Mouse (Mus musculus): Measurements from ENCODE around the gene Dcun1d3. TPM values are rescaled to one million over a fixed set of nuclear protein-coding genes. Genes with fewer than 3 reads are reported as not detected.
A peak's percentile ranks its signal among the peaks of the same experiment; 100 is the strongest.

Gene Dcun1d3
- polyA plus RNA-seq, 1 experiment from 2014 or later = 12.2 TPM

DNA sequence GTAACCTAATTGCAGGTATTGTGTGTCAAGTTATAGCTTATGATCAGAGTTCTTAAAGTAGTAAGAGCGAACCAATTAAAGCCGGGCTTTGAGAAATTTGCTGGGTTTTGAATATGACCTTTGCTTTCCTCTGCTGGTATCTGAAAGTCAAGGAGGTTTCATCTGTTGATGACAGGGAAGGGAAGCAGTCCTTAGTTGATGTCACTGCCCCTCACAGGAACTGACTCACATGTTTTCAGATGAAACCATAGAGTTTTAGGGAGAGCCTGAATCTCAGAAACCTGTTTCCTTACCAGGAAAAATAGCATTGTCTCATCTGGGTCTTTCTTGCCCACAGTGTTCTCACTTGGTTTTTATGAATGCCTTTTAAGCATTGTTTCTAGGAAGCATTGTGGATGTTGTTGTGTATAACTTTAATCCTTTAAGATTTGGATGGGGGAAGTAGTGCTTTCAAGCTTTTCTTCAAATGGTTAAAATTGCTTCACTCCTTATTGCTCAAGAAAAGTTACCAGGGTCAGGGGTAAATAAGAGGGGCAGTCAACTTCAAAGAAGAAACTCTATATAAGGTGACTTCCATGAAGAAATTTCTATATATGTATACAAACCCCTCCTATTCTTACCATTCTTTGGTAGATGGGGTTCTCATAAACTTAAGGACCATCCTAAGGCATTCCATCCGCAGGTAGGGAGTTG is 10.6 kb upstream of the Dcun1d3 start:
- H3K9ac ChIP-seq (replicated peaks; ENCODE audit: low read length) = no peak overlapping the region
- WGBS = 90% methylated on average over 3 of the region's 3 CpGs
- no peak overlapping the region for H3K4me3 ChIP-seq (replicated peaks; ENCODE audit: low read depth, low read length)
- no peak for DNase-seq
- no peaks in the 10 kb centered on the region for H3K36me3 ChIP-seq (ENCODE audit: control insufficient read depth, insufficient read depth, low read length)
- no peaks in the 10 kb centered on the region for H3K27me3 ChIP-seq (ENCODE audit: control insufficient read depth, insufficient read depth, low read length)
- no peak overlapping the region for H3K27ac ChIP-seq (replicated peaks; ENCODE audit: low read depth, low read length)
- H3K4me2 ChIP-seq (ENCODE audit: low read length) = no peak overlapping the region
- no peaks in the 10 kb centered on the region for H3K4me1 ChIP-seq (ENCODE audit: control insufficient read depth, insufficient read depth, low read length)
- H3K9me3 ChIP-seq (ENCODE audit: control insufficient read depth, low read length) = no peaks in the 10 kb centered on the region
- ATAC-seq (ENCODE audit: low FRiP score, low TSS enrichment) = no peak

DNA sequence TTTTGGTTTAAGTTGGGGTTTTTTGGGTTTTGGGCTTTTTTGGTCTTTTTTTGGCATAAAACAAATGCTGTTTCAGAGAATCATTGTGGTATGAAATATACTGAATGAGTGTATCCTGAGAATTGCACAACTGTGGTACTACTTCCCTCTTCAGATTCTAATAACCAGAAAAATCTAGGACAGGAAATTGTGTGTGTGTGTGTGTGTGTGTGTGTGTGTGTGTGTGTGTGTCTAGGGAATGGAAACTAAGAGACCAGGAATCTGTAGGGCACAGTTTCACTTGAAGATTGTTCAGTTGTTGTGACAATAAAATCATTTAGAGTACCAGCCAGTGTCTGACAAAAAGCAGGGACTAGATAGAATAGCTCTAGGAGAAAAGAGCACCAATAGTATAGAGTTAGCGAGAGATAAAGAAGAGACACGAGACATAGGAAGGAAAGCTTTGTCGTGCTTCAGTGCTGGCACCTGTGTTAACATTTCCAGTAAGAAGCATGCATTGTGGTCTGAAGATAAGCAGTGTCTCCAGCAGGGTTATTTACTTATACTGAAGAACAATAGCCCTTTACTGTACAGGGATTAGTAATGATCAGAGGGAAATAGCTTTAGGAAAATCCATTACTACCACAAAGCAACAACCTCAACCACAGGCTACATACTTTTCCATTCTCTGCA is 3.4 kb upstream of the Dcun1d3 start:
- H3K9me3 ChIP-seq (ENCODE audit: control insufficient read depth, low read length) = no peaks in the 10 kb centered on the region
- no peaks in the 10 kb centered on the region for H3K27me3 ChIP-seq (ENCODE audit: control insufficient read depth, insufficient read depth, low read length)
- 75% methylated on average over 3 of the region's 3 CpGs for WGBS
- no peak overlapping the region for H3K4me3 ChIP-seq (replicated peaks; ENCODE audit: low read depth, low read length)
- no peaks in the 10 kb centered on the region for H3K36me3 ChIP-seq (ENCODE audit: control insufficient read depth, insufficient read depth, low read length)
- peaks cover 7% of the 10 kb centered on the region; the same call in 1 of the 2 replicates for H3K4me1 ChIP-seq (ENCODE audit: control insufficient read depth, insufficient read depth, low read length)
- no peak overlapping the region for H3K4me2 ChIP-seq (ENCODE audit: low read length)
- H3K9ac ChIP-seq (replicated peaks; ENCODE audit: low read length) = no peak overlapping the region
- H3K27ac ChIP-seq (replicated peaks; ENCODE audit: low read depth, low read length) = no peak overlapping the region
- DNase-seq = no peak
- ATAC-seq (ENCODE audit: low FRiP score, low TSS enrichment) = no peak

DNA sequence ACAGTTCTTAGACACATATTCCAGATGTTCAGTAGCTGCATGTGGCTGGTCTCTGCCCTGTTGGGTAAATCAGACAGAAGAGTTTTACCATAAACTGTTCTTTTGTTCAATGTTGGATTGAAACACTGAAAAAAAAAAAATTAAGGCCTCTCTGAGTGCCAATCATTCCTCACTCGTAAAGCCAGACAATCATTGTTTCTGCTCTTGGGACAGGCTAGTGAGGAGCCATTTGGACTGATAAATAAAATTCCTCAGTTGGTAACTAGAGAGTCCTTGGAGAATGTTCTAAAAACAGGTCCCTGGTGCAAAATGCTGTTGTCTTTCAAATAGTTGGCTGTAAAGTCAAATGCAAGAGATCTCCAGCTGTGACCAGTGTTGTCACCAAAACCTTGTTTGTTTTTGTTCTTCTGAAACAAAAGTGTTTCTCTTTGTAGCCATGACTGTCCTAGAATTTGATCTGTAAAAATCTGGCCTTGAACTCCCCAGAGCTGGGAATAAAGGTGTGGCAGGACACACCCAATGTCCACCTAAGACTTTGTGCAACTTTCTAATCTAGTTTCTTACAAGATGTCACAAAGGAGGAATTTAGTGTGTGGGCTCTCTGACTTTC is 2.3 kb upstream of the Dcun1d3 start:
- Histone ChIP-seq H3K27ac (replicated peaks; ENCODE audit: low read depth, low read length) (no peak overlapping the region), H3K9me3 (ENCODE audit: control insufficient read depth, low read length) (no peaks in the 10 kb centered on the region), H3K9ac (replicated peaks; ENCODE audit: low read length) (no peak overlapping the region), H3K4me1 (ENCODE audit: control insufficient read depth, insufficient read depth, low read length) (peaks cover 19% of the 10 kb centered on the region), H3K4me3 (replicated peaks; ENCODE audit: low read depth, low read length) (no peak overlapping the region), H3K27me3 (ENCODE audit: control insufficient read depth, insufficient read depth, low read length) (no peaks in the 10 kb centered on the region), H3K4me2 (ENCODE audit: low read length) (no peak overlapping the region), H3K36me3 (ENCODE audit: control insufficient read depth, insufficient read depth, low read length) (no peaks in the 10 kb centered on the region)
- ATAC-seq (ENCODE audit: low FRiP score, low TSS enrichment) = no peak
- 60% methylated on average over 1 of the region's 1 CpGs for WGBS
- no peak for DNase-seq

DNA sequence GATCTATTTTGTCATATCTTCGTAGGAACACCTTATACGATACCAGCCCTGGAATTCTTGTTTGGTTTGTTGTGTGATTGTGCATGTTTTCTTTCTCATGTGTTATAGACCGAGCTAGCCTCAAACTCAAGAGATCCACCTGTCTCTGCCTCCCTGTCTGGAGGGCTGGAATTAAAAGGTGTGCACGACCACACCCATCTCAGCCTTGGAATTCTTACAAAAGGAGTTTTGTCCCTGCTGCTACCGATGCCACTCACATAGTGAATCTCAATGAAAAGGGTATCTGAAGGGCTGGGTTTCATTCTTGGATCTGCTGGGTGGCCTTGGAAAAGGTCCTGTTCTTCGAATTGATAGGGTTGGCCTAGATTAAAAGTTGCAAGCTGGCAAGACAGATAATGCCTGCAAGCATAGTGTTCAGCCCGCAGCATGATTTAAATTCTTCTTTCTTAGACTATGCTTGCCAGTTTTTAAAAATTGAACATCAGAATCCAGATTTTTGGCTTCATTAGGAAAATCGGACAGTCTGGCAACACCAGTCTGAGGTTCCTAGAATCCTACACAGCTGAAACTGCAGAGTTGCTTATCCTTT is 1.5 kb upstream of the Dcun1d3 start:
- ATAC-seq (ENCODE audit: low FRiP score, low TSS enrichment) = no peak
- H3K4me2 ChIP-seq (ENCODE audit: low read length) = no peak overlapping the region

DNA sequence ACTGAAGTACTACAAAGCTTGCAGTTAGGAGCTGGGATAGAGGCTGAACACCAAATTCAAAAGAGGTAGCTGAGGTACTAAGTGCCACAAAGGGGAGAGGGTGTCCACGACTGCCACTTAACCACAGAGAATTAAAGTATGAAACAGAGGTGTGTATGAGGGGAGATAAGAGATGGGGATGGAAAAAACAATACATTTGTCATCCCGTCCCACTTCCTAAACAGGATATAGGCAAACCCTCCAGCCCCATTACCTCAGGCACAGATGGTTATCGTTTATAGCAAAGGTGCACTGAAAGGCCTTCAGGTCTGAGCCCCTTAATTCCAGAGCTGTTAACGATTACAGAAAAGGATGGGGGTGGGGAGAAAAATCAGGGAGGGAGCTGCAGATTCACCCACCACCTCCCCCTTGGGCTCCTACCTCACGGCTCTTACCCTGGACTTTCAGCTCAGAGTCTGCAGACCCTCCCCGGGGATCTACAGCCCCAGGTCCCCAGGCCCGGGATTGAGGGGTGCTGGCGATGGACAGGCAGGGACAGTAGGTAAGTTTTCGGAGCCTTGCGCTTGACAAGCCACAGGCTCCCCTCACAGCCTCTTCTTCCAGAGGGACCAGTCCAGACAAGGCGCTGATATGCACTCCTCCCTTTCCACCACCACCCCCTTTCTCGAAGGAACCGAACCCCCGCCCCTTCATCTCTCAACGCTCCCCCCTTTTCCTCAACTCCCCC is 1.1 kb downstream of the Dcun1d3 start:
- DNase-seq (peak; percentile 8), ATAC-seq (ENCODE audit: low FRiP score, low TSS enrichment) (peak; percentile 54; the same call in 1 of the 2 replicates)
- peak overlapping the region; percentile 77 for H3K9ac ChIP-seq (replicated peaks; ENCODE audit: low read length)
- H3K4me3 ChIP-seq (replicated peaks; ENCODE audit: low read depth, low read length) = peak overlapping the region; percentile 75
- peak overlapping the region; percentile 57 for H3K4me2 ChIP-seq (ENCODE audit: low read length)
- no peaks in the 10 kb centered on the region for H3K9me3 ChIP-seq (ENCODE audit: control insufficient read depth, low read length)
- peaks cover 28% of the 10 kb centered on the region for H3K4me1 ChIP-seq (ENCODE audit: control insufficient read depth, insufficient read depth, low read length)
- H3K27me3 ChIP-seq (ENCODE audit: control insufficient read depth, insufficient read depth, low read length) = no peaks in the 10 kb centered on the region
- H3K27ac ChIP-seq (replicated peaks; ENCODE audit: low read depth, low read length) = peak overlapping the region; percentile 96
- WGBS = 1% methylated on average over 15 of the region's 15 CpGs
- H3K36me3 ChIP-seq (ENCODE audit: control insufficient read depth, insufficient read depth, low read length) = no peaks in the 10 kb centered on the region

More for the DNA sequence above, 1.5 kb upstream of the Dcun1d3 start:
- peaks cover 23% of the 10 kb centered on the region for H3K4me1 ChIP-seq (ENCODE audit: control insufficient read depth, insufficient read depth, low read length)
- H3K27ac ChIP-seq (replicated peaks; ENCODE audit: low read depth, low read length) = no peak overlapping the region
- no peaks in the 10 kb centered on the region for H3K27me3 ChIP-seq (ENCODE audit: control insufficient read depth, insufficient read depth, low read length)
- no peak for DNase-seq
- no peaks in the 10 kb centered on the region for H3K9me3 ChIP-seq (ENCODE audit: control insufficient read depth, low read length)
- H3K4me3 ChIP-seq (replicated peaks; ENCODE audit: low read depth, low read length) = no peak overlapping the region
- 95% methylated on average over 8 of the region's 8 CpGs for WGBS
- H3K36me3 ChIP-seq (ENCODE audit: control insufficient read depth, insufficient read depth, low read length) = no peaks in the 10 kb centered on the region
- no peak overlapping the region for H3K9ac ChIP-seq (replicated peaks; ENCODE audit: low read length)

DNA sequence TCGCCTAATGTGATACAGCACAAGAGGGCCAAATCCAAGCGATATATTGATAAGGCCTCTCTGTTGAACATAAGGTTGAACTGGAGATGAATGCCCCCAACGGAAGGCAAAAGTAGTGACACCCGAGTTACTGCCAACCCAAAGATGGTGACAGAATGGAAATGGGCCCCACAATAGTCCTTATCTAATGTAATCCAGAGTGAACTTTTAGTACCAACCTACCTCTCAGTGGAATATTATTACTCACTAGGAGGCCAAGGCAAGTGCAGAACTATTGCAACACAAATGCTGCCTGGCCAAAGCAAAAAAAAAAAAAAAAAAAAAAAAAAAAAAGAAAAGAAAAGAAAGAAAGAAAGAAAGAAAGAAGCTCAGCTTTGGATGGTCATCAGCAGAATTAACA is 3.4 kb downstream of the Dcun1d3 start:
- Histone ChIP-seq H3K36me3 (ENCODE audit: control insufficient read depth, insufficient read depth, low read length) (no peaks in the 10 kb centered on the region), H3K9me3 (ENCODE audit: control insufficient read depth, low read length) (no peaks in the 10 kb centered on the region), H3K4me2 (ENCODE audit: low read length) (peak overlapping the region; percentile 15; the same call in 1 of the 2 replicates), H3K9ac (replicated peaks; ENCODE audit: low read length) (no peak overlapping the region), H3K27ac (replicated peaks; ENCODE audit: low read depth, low read length) (no peak overlapping the region), H3K4me1 (ENCODE audit: control insufficient read depth, insufficient read depth, low read length) (peaks cover 28% of the 10 kb centered on the region), H3K27me3 (ENCODE audit: control insufficient read depth, insufficient read depth, low read length) (no peaks in the 10 kb centered on the region), H3K4me3 (replicated peaks; ENCODE audit: low read depth, low read length) (no peak overlapping the region)
- DNase-seq = no peak
- no peak for ATAC-seq (ENCODE audit: low FRiP score, low TSS enrichment)
- 92% methylated on average over 4 of the region's 4 CpGs for WGBS

DNA sequence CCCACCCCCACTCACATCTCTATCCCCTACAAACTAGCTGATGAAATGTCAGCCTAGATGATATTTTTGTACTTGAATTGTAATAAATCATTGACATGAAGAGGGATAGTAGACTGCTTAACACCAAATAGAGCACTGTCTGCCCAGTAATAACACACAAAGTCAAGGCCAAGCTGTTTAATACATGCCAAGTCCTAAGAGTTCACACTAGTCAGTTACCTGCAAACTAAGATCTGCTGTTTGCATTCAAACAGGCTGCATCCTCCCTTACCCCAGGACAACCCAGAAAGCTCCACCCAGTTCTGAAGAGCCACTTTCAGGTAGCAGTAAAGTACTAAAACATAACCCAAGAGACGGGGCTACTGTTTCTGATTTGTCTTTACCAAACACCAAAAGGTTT is 3.9 kb downstream of the Dcun1d3 start:
- no peak for DNase-seq
- Histone ChIP-seq H3K9me3 (ENCODE audit: control insufficient read depth, low read length) (no peaks in the 10 kb centered on the region), H3K27me3 (ENCODE audit: control insufficient read depth, insufficient read depth, low read length) (no peaks in the 10 kb centered on the region), H3K4me3 (replicated peaks; ENCODE audit: low read depth, low read length) (no peak overlapping the region), H3K4me2 (ENCODE audit: low read length) (no peak overlapping the region), H3K4me1 (ENCODE audit: control insufficient read depth, insufficient read depth, low read length) (peaks cover 28% of the 10 kb centered on the region), H3K9ac (replicated peaks; ENCODE audit: low read length) (no peak overlapping the region), H3K27ac (replicated peaks; ENCODE audit: low read depth, low read length) (no peak overlapping the region), H3K36me3 (ENCODE audit: control insufficient read depth, insufficient read depth, low read length) (no peaks in the 10 kb centered on the region)
- ATAC-seq (ENCODE audit: low FRiP score, low TSS enrichment) = no peak
- 96% methylated on average over 1 of the region's 1 CpGs for WGBS

DNA sequence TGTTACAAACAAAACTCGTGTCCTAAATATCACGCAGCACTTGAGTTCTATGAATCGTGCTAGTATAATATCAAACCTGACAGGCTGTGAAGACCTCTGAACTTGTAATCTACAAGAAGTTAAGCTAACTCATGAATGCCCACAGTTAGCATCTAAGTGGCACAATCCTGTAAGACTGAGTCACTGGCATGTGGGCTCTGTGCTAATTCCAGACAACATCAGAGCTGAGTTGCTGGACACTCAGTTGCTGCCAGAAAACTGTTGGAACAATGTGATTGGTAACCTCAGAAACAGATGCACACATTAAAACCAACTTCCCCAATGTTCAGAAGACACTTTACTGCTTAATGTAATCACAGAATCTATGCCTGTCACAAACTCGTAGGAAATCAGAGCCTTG is 8.2 kb downstream of the Dcun1d3 start:
- no peak for DNase-seq
- ATAC-seq (ENCODE audit: low FRiP score, low TSS enrichment) = no peak
- Histone ChIP-seq H3K4me1 (ENCODE audit: control insufficient read depth, insufficient read depth, low read length) (peaks cover 4% of the 10 kb centered on the region; the same call in 1 of the 2 replicates), H3K4me3 (replicated peaks; ENCODE audit: low read depth, low read length) (no peak overlapping the region), H3K4me2 (ENCODE audit: low read length) (no peak overlapping the region), H3K9ac (replicated peaks; ENCODE audit: low read length) (no peak overlapping the region), H3K27me3 (ENCODE audit: control insufficient read depth, insufficient read depth, low read length) (no peaks in the 10 kb centered on the region), H3K27ac (replicated peaks; ENCODE audit: low read depth, low read length) (no peak overlapping the region), H3K36me3 (ENCODE audit: control insufficient read depth, insufficient read depth, low read length) (no peaks in the 10 kb centered on the region), H3K9me3 (ENCODE audit: control insufficient read depth, low read length) (no peaks in the 10 kb centered on the region)
- 91% methylated on average over 4 of the region's 4 CpGs for WGBS
